Mouse (Mus musculus) myocyte (in vitro differentiated cells): ENCODE data around the gene Kcnc3. TPM values are rescaled to one million over a fixed set of nuclear protein-coding genes. Genes with fewer than 3 reads are reported as not detected.

Source experiments
- H3K27me3 ChIP-seq: one replicate; pipeline ENCODE4 v1.6.1; 2011; ENCODE audit not compliant: control insufficient read depth, insufficient read depth, insufficient read length
- H3K36me3 ChIP-seq: one replicate; pipeline ENCODE4 v1.6.1; 2011; ENCODE audit not compliant: control insufficient read depth, insufficient read depth
- H3K4me2 ChIP-seq: one replicate; pipeline ENCODE4 v1.6.1; 2011; ENCODE audit warnings: low read depth, control low read depth
- H3K4me3 ChIP-seq: one replicate; pipeline ENCODE4 v1.5.1; 2011; ENCODE audit warnings: mild to moderate bottlenecking, control low read depth, moderate library complexity
- H3K79me2 ChIP-seq: one replicate; pipeline ENCODE4 v1.6.1; 2011; ENCODE audit not compliant: control insufficient read depth, insufficient read depth
- H3ac ChIP-seq: one replicate; pipeline ENCODE4 v1.6.1; 2011; ENCODE audit not compliant: control insufficient read depth, insufficient read length
- CEBPB ChIP-seq: IDR thresholded peaks from 2 replicates; pipeline ENCODE4 v1.6.1; 2011; ENCODE audit warnings: mild to moderate bottlenecking, moderate library complexity; ENCODE audit not compliant: poor library complexity, insufficient read depth, severe bottlenecking
- E2F4 ChIP-seq: IDR thresholded peaks from one replicate; pipeline ENCODE4 v1.6.1; 2011; ENCODE audit warnings: mild to moderate bottlenecking, control low read depth, moderate library complexity; ENCODE audit not compliant: insufficient read depth
- MAX ChIP-seq: IDR thresholded peaks from one replicate; pipeline ENCODE4 v1.6.1; 2011; ENCODE audit warnings: low read depth, mild to moderate bottlenecking, control low read depth
- MYOD1 ChIP-seq, 3 experiments: IDR thresholded peaks; one replicate each; pipeline ENCODE4 v1.6.1; 2011; ENCODE audit warnings: control low read depth in 2 of 3, low read depth in 2 of 3, mild to moderate bottlenecking in 2 of 3, moderate library complexity in 1 of 3; ENCODE audit not compliant: insufficient read length in 2 of 3, control insufficient read depth in 1 of 3
- MYOG ChIP-seq, 3 experiments: IDR thresholded peaks; one replicate each; pipeline ENCODE4 v1.6.1; 2011; ENCODE audit warnings: control low read depth in 2 of 3, low read depth in 2 of 3, mild to moderate bottlenecking in 2 of 3; ENCODE audit not compliant: insufficient read length in 2 of 3, control insufficient read depth in 1 of 3, insufficient read depth in 1 of 3
- POLR2A ChIP-seq: IDR thresholded peaks from one replicate; pipeline ENCODE4 v1.6.1; 2011; ENCODE audit warnings: low read depth, mild to moderate bottlenecking, control low read depth, moderate library complexity; ENCODE audit not compliant: insufficient read length
- POLR2AphosphoS2 ChIP-seq: IDR thresholded peaks from one replicate; pipeline ENCODE4 v1.6.1; 2011; ENCODE audit warnings: low read depth, control low read depth; ENCODE audit not compliant: insufficient read length
- REST ChIP-seq: IDR thresholded peaks from one replicate; pipeline ENCODE4 v1.6.1; 2011; ENCODE audit warnings: mild to moderate bottlenecking, control low read depth, moderate library complexity; ENCODE audit not compliant: insufficient read depth, insufficient read length
- SRF ChIP-seq: IDR thresholded peaks from one replicate; pipeline ENCODE4 v1.6.1; 2011; ENCODE audit warnings: low read depth; ENCODE audit not compliant: control insufficient read depth, insufficient read length
- TCF12 ChIP-seq: IDR thresholded peaks from one replicate; pipeline ENCODE4 v1.6.1; 2011; ENCODE audit warnings: mild to moderate bottlenecking, control low read depth; ENCODE audit not compliant: poor library complexity, insufficient read depth, severe bottlenecking
- TCF3 ChIP-seq: IDR thresholded peaks from one replicate; pipeline ENCODE4 v1.6.1; 2011; ENCODE audit warnings: low read depth, control low read depth; ENCODE audit not compliant: insufficient read length
- USF1 ChIP-seq: IDR thresholded peaks from one replicate; pipeline ENCODE4 v1.6.1; 2011; ENCODE audit warnings: low read depth, mild to moderate bottlenecking, control low read depth, moderate library complexity
- polyA plus RNA-seq: library from polyadenylated mRNA; unstranded; fragments of >200 nt; fragmentation: generic; extraction: Trizol; gene quantifications from one replicate; pipeline ENCODE4 v1.2.1, GENCODE M21; 2012; ENCODE audit warnings: missing spikeins

The Kcnc3 gene
- polyA plus RNA-seq, 1 experiment, result 0.92 TPM

GRCm38 (mm10) chr7:44547725-44548124 is 42.7 kb upstream of the Kcnc3 start:
- H3ac ChIP-seq, result no peak overlapping the region
- H3K79me2 ChIP-seq, result peaks cover 14% of the 10 kb centered on the region
- no peak for TF ChIP-seq MAX
- TF ChIP-seq MYOD1 (IDR thresholded peaks at IDR 0.05; ENCODE audit: control insufficient read depth in 1 of 3, insufficient read length in 2 of 3, low read depth in 2 of 3), result peak in 2 of 3 experiments; percentile 21 to 51
- TF ChIP-seq TCF3, result no peak
- peak overlapping the region; percentile 39 for H3K4me3 ChIP-seq
- H3K27me3 ChIP-seq, result no peaks in the 10 kb centered on the region
- H3K36me3 ChIP-seq, result no peaks in the 10 kb centered on the region
- peak overlapping the region; percentile 87 for H3K4me2 ChIP-seq

- H3K27me3 ChIP-seq, result no peaks in the 10 kb centered on the region
- peak within 1 kb of the TSS; percentile 87 for H3K4me2 ChIP-seq
- no peak within 1 kb of the TSS for H3ac ChIP-seq
- peaks cover 16% of the 10 kb centered on the region for H3K79me2 ChIP-seq
- H3K4me3 ChIP-seq, result peak within 1 kb of the TSS; percentile 39
- H3K36me3 ChIP-seq, result no peaks in the 10 kb centered on the region
- TF ChIP-seq CEBPB, result no peak
- peak; percentile 58 for TF ChIP-seq POLR2A
- no peak for TF ChIP-seq MYOG (IDR thresholded peaks at IDR 0.05; ENCODE audit: control insufficient read depth in 1 of 3, insufficient read depth in 1 of 3, insufficient read length in 2 of 3, low read depth in 2 of 3)
- TF ChIP-seq TCF3, result no peak
- TF ChIP-seq REST, result no peak
- TF ChIP-seq E2F4, result peak; percentile 78
- TF ChIP-seq POLR2AphosphoS2, result peak; percentile 96
- no peak for TF ChIP-seq SRF
Observed at GRCm38 (mm10) chr7:44548497-44549087, 41.9 kb upstream of the Kcnc3 start, which contains the start of gene Pold1. Pold1 (minus strand) TSS chr7:44548849.

GRCm38 (mm10) chr7:44549621-44550408 is 40.6 kb upstream of the Kcnc3 start:
- no peak for TF ChIP-seq TCF12
- TF ChIP-seq USF1, result no peak
- no peak for TF ChIP-seq TCF3
- TF ChIP-seq POLR2A, result no peak
- TF ChIP-seq MYOG (IDR thresholded peaks at IDR 0.05; ENCODE audit: control insufficient read depth in 1 of 3, insufficient read depth in 1 of 3, insufficient read length in 2 of 3, low read depth in 2 of 3), result no peak
- no peak for TF ChIP-seq E2F4
- TF ChIP-seq MAX, result no peak
- TF ChIP-seq REST, result no peak
- no peak for TF ChIP-seq MYOD1 (IDR thresholded peaks at IDR 0.05; ENCODE audit: control insufficient read depth in 1 of 3, insufficient read length in 2 of 3, low read depth in 2 of 3)
- TF ChIP-seq SRF, result no peak
- no peak for TF ChIP-seq CEBPB
- TF ChIP-seq POLR2AphosphoS2, result no peak
- Histone ChIP-seq H3ac (no peak overlapping the region), H3K4me2 (no peak overlapping the region), H3K36me3 (no peaks in the 10 kb centered on the region), H3K79me2 (peaks cover 16% of the 10 kb centered on the region), H3K27me3 (no peaks in the 10 kb centered on the region), H3K4me3 (no peak overlapping the region)

GRCm38 (mm10) chr7:44550409-44550678 is 40.1 kb upstream of the Kcnc3 start:
- Histone ChIP-seq H3K27me3 (no peaks in the 10 kb centered on the region), H3K79me2 (peaks cover 16% of the 10 kb centered on the region), H3K4me2 (no peak overlapping the region), H3K36me3 (no peaks in the 10 kb centered on the region), H3K4me3 (no peak overlapping the region), H3ac (no peak overlapping the region)
- TF ChIP-seq TCF12, result no peak
- TF ChIP-seq SRF, result no peak
- TF ChIP-seq MYOG (IDR thresholded peaks at IDR 0.05; ENCODE audit: control insufficient read depth in 1 of 3, insufficient read depth in 1 of 3, insufficient read length in 2 of 3, low read depth in 2 of 3), result no peak
- no peak for TF ChIP-seq USF1
- TF ChIP-seq REST, result no peak
- TF ChIP-seq MAX, result no peak
- TF ChIP-seq CEBPB, result no peak

- H3K4me3 ChIP-seq, result no peak overlapping the region
- no peak overlapping the region for H3K4me2 ChIP-seq
- H3K79me2 ChIP-seq, result peaks cover 16% of the 10 kb centered on the region
- no peak overlapping the region for H3ac ChIP-seq
- TF ChIP-seq REST (no peak), CEBPB (no peak), TCF3 (no peak), USF1 (no peak), E2F4 (no peak), MYOG (IDR thresholded peaks at IDR 0.05; ENCODE audit: control insufficient read depth in 1 of 3, insufficient read depth in 1 of 3, insufficient read length in 2 of 3, low read depth in 2 of 3) (no peak), MAX (no peak), SRF (no peak), POLR2AphosphoS2 (no peak), TCF12 (no peak), MYOD1 (IDR thresholded peaks at IDR 0.05; ENCODE audit: control insufficient read depth in 1 of 3, insufficient read length in 2 of 3, low read depth in 2 of 3) (no peak), POLR2A (no peak)
- no peaks in the 10 kb centered on the region for H3K27me3 ChIP-seq
- H3K36me3 ChIP-seq, result no peaks in the 10 kb centered on the region
Observed at GRCm38 (mm10) chr7:44551301-44551700, 39.2 kb upstream of the Kcnc3 start.
